Mouse (Mus musculus) spleen, adult 2 months (tissue): Measurements from ENCODE around the gene Tpst2.

Experiments
- CTCF ChIP-seq: fragments of 200-500 bp; IDR thresholded peaks from 2 replicates; pipeline ENCODE4 v1.5.1; 2011; ENCODE audit warnings: mild to moderate bottlenecking, inconsistent platforms; ENCODE audit not compliant: insufficient read depth, insufficient read length, insufficient replicate concordance; ENCODE audit errors: extremely low read depth
- POLR2A ChIP-seq: fragments of 200-500 bp; IDR thresholded peaks from 2 replicates; pipeline ENCODE4 v1.6.1; 2011; ENCODE audit warnings: low read depth, low read length, inconsistent platforms

GRCm38 (mm10) chr5:112339215-112339614, 62.7 kb downstream of the Tpst2 start:
- TF ChIP-seq POLR2A (no peak), CTCF (no peak)
